Mouse (Mus musculus): ENCODE measurements around the gene Mip. TPM values are rescaled to one million over a fixed set of nuclear protein-coding genes. Genes with fewer than 3 reads are reported as not detected.
A peak's percentile ranks its signal among the peaks of the same experiment; 100 is the strongest.
"Not testable (repeated sequence)": the region's sequence is repeated elsewhere in the genome, so short reads cannot be mapped to it uniquely, and the experiment has no call there.

The Mip gene
- polyA plus RNA-seq, 1 experiment from 2014 or later = 0.17 TPM

- Histone ChIP-seq H3K27me3 (ENCODE audit: control insufficient read depth, insufficient read depth, low read length) (no peaks in the 10 kb centered on the region), H3K27ac (replicated peaks; ENCODE audit: low read depth, low read length) (no peak overlapping the region), H3K9me3 (ENCODE audit: control insufficient read depth, low read length) (no peaks in the 10 kb centered on the region), H3K36me3 (ENCODE audit: control insufficient read depth, insufficient read depth, low read length) (no peaks in the 10 kb centered on the region), H3K9ac (replicated peaks; ENCODE audit: low read length) (no peak overlapping the region), H3K4me1 (ENCODE audit: control insufficient read depth, insufficient read depth, low read length) (peaks cover 5% of the 10 kb centered on the region), H3K4me3 (replicated peaks; ENCODE audit: low read depth, low read length) (no peak overlapping the region), H3K4me2 (ENCODE audit: low read length) (no peak overlapping the region)
- no peak for DNase-seq
- no peak for ATAC-seq (ENCODE audit: low FRiP score, low TSS enrichment)
- 96% methylated on average over 10 of the region's 10 CpGs for WGBS
These were observed 17.3 kb upstream of the Mip start for GRCm38 (mm10) chr10:128208326-128208725.

DNA sequence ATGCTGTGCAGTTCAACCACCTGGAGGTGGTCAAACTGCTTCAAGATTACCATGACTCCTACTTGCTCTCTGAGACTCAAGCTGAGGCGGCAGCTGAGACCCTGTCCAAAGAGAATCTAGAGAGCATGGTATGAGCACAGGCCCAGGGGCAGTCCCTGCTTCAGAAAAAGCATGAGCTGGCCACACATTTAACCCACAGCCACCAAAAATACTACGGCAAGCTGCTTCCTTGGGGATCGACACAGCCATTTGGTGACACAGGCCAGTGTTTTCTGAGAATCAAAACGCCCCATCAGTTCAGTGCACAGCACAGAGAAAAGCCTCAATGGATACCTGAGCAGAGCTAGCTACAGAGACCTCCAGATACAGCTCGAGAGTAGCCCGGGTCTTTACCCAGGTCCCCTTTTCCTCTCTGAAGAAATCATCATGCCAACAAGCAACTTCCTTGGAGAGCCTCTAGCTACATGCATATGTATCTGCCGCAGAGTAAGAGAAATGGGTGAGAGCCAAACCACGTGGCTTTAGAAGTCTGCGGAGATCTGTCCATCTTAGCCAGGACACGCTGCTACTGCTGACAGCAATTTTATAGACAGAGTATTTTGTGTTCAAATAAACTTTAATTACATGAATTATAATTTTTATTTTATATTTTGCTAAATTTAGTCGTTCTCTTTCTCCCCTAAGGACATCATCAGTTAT lies 16.2 kb upstream of the Mip start:
- H3K27me3 ChIP-seq (ENCODE audit: control insufficient read depth, insufficient read depth, low read length) = no peaks in the 10 kb centered on the region
- no peaks in the 10 kb centered on the region for H3K36me3 ChIP-seq (ENCODE audit: control insufficient read depth, insufficient read depth, low read length)
- WGBS = 94% methylated on average over 11 of the region's 11 CpGs
- DNase-seq = no peak
- H3K4me2 ChIP-seq (ENCODE audit: low read length) = no peak overlapping the region
- H3K27ac ChIP-seq (replicated peaks; ENCODE audit: low read depth, low read length) = no peak overlapping the region
- H3K9me3 ChIP-seq (ENCODE audit: control insufficient read depth, low read length) = no peaks in the 10 kb centered on the region
- H3K4me3 ChIP-seq (replicated peaks; ENCODE audit: low read depth, low read length) = no peak overlapping the region
- peaks cover 5% of the 10 kb centered on the region for H3K4me1 ChIP-seq (ENCODE audit: control insufficient read depth, insufficient read depth, low read length)
- ATAC-seq (ENCODE audit: low FRiP score, low TSS enrichment) = no peak
- no peak overlapping the region for H3K9ac ChIP-seq (replicated peaks; ENCODE audit: low read length)

DNA sequence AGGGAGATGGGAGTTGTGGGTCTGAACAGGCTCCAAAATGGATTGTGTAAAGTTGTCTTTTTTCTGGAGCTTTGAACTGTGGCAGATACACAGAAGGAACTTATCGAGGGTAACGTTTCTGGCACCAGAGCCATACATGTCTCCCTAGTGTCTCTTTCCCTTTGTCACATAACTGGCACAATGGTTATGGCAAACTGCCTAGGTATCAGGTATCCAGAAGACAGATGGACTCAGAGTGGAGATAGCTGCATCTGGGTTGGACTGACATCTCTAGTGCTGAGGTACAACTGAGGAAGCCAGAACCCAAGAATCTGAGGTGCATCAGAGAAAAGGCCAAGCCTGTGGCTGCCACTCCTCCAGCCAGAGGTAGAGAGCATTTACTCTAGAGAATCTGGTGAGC lies 15.5 kb upstream of the Mip start:
- DNase-seq (no peak), ATAC-seq (ENCODE audit: low FRiP score, low TSS enrichment) (no peak)
- Histone ChIP-seq H3K9ac (replicated peaks; ENCODE audit: low read length) (no peak overlapping the region), H3K27me3 (ENCODE audit: control insufficient read depth, insufficient read depth, low read length) (no peaks in the 10 kb centered on the region), H3K4me2 (ENCODE audit: low read length) (no peak overlapping the region; the same call in 1 of the 2 replicates), H3K4me1 (ENCODE audit: control insufficient read depth, insufficient read depth, low read length) (peaks cover 5% of the 10 kb centered on the region), H3K36me3 (ENCODE audit: control insufficient read depth, insufficient read depth, low read length) (no peaks in the 10 kb centered on the region), H3K4me3 (replicated peaks; ENCODE audit: low read depth, low read length) (no peak overlapping the region), H3K9me3 (ENCODE audit: control insufficient read depth, low read length) (no peaks in the 10 kb centered on the region), H3K27ac (replicated peaks; ENCODE audit: low read depth, low read length) (no peak overlapping the region)
- 97% methylated on average over 2 of the region's 2 CpGs for WGBS

DNA sequence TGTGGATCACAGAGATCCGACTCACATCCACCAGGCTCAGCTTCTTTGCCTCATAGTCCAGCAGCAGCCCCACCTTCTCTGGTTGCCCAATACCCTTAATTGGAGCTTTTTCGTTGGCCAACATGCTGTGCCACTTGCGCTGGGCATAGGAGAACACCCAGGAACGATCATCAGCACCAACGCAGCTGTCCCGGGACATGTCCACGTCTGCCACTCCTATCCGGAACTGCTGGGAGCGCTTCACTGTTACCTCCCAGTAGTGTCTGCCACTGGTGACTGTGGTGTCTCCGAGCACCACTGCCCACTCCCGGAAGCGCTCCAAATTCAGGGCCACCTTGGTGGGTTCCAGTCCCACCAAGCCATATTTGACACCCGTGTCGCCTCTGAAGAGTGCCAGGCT lies 14.7 kb upstream of the Mip start:
- Histone ChIP-seq H3K9me3 (ENCODE audit: control insufficient read depth, low read length) (no peaks in the 10 kb centered on the region), H3K9ac (replicated peaks; ENCODE audit: low read length) (peak overlapping the region; percentile 53), H3K4me3 (replicated peaks; ENCODE audit: low read depth, low read length) (peak overlapping the region; percentile 47), H3K27ac (replicated peaks; ENCODE audit: low read depth, low read length) (no peak overlapping the region), H3K27me3 (ENCODE audit: control insufficient read depth, insufficient read depth, low read length) (no peaks in the 10 kb centered on the region), H3K36me3 (ENCODE audit: control insufficient read depth, insufficient read depth, low read length) (no peaks in the 10 kb centered on the region), H3K4me2 (ENCODE audit: low read length) (peak overlapping the region; percentile 81), H3K4me1 (ENCODE audit: control insufficient read depth, insufficient read depth, low read length) (peaks cover 5% of the 10 kb centered on the region)
- ATAC-seq (ENCODE audit: low FRiP score, low TSS enrichment) (peak; percentile 34; the same call in 1 of the 2 replicates), DNase-seq (no peak)
- 30% methylated on average over 14 of the region's 14 CpGs for WGBS

DNA sequence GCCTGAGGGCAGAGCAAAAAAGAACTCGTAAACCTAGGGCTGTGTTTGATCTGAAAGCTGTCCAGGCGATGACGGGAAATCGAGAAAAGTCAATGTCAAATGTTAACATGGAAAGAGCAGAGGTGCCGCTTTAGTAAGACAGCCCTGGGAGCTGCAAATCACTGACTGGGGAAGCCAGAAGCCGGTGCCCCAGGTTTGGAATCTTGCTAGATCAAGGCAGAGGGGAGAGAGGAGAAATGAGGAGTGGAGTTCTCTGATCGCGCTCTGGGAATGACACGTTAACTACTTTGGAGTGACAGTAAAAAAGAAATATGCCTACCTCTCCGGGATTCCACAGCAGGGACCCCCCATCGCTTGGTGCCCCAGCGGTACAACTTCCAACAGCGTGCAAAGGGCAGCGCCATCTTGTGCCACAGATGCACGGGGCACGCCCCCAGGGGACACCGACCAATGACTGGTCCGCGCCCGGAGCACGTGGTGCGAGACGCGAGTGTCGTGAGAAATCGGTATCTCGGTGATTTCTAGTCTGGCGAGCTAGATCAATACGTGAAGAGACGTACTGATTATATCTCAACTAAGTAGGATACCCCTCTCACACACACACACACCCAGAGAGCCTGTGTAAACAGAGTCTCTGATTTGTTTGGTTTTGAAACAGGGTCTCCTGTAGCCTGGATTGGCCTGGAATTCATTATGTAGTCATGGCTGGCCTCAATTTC lies 14.1 kb upstream of the Mip start, which contains the start of gene Spryd4:
TSS of gene Spryd4 (minus strand) at position 418 of the 719 bp plus-strand sequence.
- no peaks in the 10 kb centered on the region for H3K27me3 ChIP-seq (ENCODE audit: control insufficient read depth, insufficient read depth, low read length)
- under 1% methylated on average over 30 of the region's 30 CpGs for WGBS
- H3K4me3 ChIP-seq (replicated peaks; ENCODE audit: low read depth, low read length) = peak within 1 kb of the TSS; percentile 47
- peak; percentile 97 for DNase-seq
- peaks cover 5% of the 10 kb centered on the region for H3K4me1 ChIP-seq (ENCODE audit: control insufficient read depth, insufficient read depth, low read length)
- H3K9me3 ChIP-seq (ENCODE audit: control insufficient read depth, low read length) = no peaks in the 10 kb centered on the region
- H3K36me3 ChIP-seq (ENCODE audit: control insufficient read depth, insufficient read depth, low read length) = no peaks in the 10 kb centered on the region
- peak within 1 kb of the TSS; percentile 42; the same call in 1 of the 2 replicates for H3K27ac ChIP-seq (replicated peaks; ENCODE audit: low read depth, low read length)
- peak; percentile 94 for ATAC-seq (ENCODE audit: low FRiP score, low TSS enrichment)
- peak within 1 kb of the TSS; percentile 53 for H3K9ac ChIP-seq (replicated peaks; ENCODE audit: low read length)
- peak within 1 kb of the TSS; percentile 81 for H3K4me2 ChIP-seq (ENCODE audit: low read length)

DNA sequence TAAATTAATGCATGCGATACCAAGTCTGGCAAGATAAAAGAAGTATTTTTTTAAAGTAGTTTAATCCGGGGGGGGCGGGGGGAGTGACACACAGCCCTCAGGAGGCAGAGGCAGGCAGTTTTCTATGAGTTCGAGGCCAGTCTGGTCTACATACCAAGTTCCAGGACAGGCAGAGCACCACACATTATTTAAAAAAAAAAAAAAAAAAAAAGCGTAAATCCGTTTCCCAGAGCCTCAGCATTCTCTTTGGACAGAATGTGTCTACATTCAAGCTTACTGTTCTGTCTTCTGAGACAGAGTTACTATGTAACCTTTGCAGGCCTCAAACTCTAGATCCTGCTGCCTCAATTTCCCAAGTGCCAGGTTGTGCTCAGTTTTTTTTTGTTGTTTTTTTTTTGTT lies 13.5 kb upstream of the Mip start:
- DNase-seq (peak; percentile 4), ATAC-seq (ENCODE audit: low FRiP score, low TSS enrichment) (0 out of 2 replicates have a peak, but pooled peaks have one; percentile 6)
- Histone ChIP-seq H3K36me3 (ENCODE audit: control insufficient read depth, insufficient read depth, low read length) (no peaks in the 10 kb centered on the region), H3K9me3 (ENCODE audit: control insufficient read depth, low read length) (no peaks in the 10 kb centered on the region), H3K27ac (replicated peaks; ENCODE audit: low read depth, low read length) (0 out of 2 replicates have a peak overlapping the region, but pooled peaks have one; percentile 42), H3K4me3 (replicated peaks; ENCODE audit: low read depth, low read length) (peak overlapping the region; percentile 47), H3K27me3 (ENCODE audit: control insufficient read depth, insufficient read depth, low read length) (no peaks in the 10 kb centered on the region), H3K9ac (replicated peaks; ENCODE audit: low read length) (peak overlapping the region; percentile 53; the same call in 1 of the 2 replicates), H3K4me2 (ENCODE audit: low read length) (peak overlapping the region; percentile 81), H3K4me1 (ENCODE audit: control insufficient read depth, insufficient read depth, low read length) (peaks cover 5% of the 10 kb centered on the region)
- WGBS = 52% methylated on average over 6 of the region's 6 CpGs

DNA sequence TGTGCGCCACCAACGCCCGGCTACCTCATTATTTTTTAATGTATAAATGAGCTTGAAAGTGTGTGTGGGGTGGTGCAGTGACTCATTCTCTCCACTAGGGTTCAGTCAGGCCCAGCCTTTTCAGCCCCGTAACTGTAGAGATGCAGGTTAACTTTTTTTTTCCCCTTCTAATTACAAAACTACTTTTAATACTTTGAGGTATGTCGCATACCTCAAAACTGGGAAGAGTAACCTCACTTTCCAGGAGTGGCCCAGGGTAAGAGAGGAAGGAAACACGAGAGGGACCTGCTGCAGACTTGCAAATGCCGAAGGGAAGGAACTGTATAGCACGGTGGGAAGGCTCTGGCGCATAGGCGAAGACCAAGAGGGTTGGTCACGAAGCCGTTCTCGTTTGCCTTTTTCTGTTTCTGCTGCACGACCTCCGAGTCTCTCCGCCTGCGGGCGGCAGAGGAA lies 12.7 kb upstream of the Mip start:
- no peaks in the 10 kb centered on the region for H3K9me3 ChIP-seq (ENCODE audit: control insufficient read depth, low read length)
- 0 out of 2 replicates have a peak overlapping the region, but pooled peaks have one; percentile 24 for H3K9ac ChIP-seq (replicated peaks; ENCODE audit: low read length)
- ATAC-seq (ENCODE audit: low FRiP score, low TSS enrichment) = no peak
- under 1% methylated on average over 18 of the region's 18 CpGs for WGBS
- 0 out of 2 replicates have a peak overlapping the region, but pooled peaks have one; percentile 6 for H3K4me3 ChIP-seq (replicated peaks; ENCODE audit: low read depth, low read length)
- peaks cover 5% of the 10 kb centered on the region for H3K4me1 ChIP-seq (ENCODE audit: control insufficient read depth, insufficient read depth, low read length)
- no peak overlapping the region for H3K27ac ChIP-seq (replicated peaks; ENCODE audit: low read depth, low read length)
- H3K36me3 ChIP-seq (ENCODE audit: control insufficient read depth, insufficient read depth, low read length) = no peaks in the 10 kb centered on the region
- H3K4me2 ChIP-seq (ENCODE audit: low read length) = peak overlapping the region; percentile 45
- DNase-seq = peak; percentile 77
- no peaks in the 10 kb centered on the region for H3K27me3 ChIP-seq (ENCODE audit: control insufficient read depth, insufficient read depth, low read length)

GRCm38 (mm10) chr10:128214112-128214511 lies 11.5 kb upstream of the Mip start:
- H3K4me1 ChIP-seq (ENCODE audit: control insufficient read depth, insufficient read depth, low read length); H3K9me3 ChIP-seq (ENCODE audit: control insufficient read depth, low read length); ATAC-seq (ENCODE audit: low FRiP score, low TSS enrichment); H3K4me3 ChIP-seq (replicated peaks; ENCODE audit: low read depth, low read length); H3K4me2 ChIP-seq (ENCODE audit: low read length); H3K9ac ChIP-seq (replicated peaks; ENCODE audit: low read length); DNase-seq; H3K36me3 ChIP-seq (ENCODE audit: control insufficient read depth, insufficient read depth, low read length); H3K27ac ChIP-seq (replicated peaks; ENCODE audit: low read depth, low read length); H3K27me3 ChIP-seq (ENCODE audit: control insufficient read depth, insufficient read depth, low read length): not testable (repeated sequence)
- 91% methylated on average over 4 of the region's 4 CpGs for WGBS

Data from midbrain, embryonic 14.5 days (tissue).